Mouse (Mus musculus) embryonic facial prominence, embryonic 12.5 days (tissue): ENCODE results near the gene Slc38a6. TPM values are rescaled to one million over a fixed set of nuclear protein-coding genes. Genes with fewer than 3 reads are reported as not detected.

Experiments
- ATAC-seq: fragments of 200-750 bp; cut with Nextera tagmentation; 2 replicates; pipeline ENCODE4 v1.8.0; 2017; ENCODE audit not compliant: insufficient number of reproducible peaks, insufficient read depth, low FRiP score, low TSS enrichment
- H3K27ac ChIP-seq: fragments of 300-500 bp; sonication (generic); 2 replicates; pipeline ENCODE4 v1.5.1; 2016; ENCODE audit warnings: mild to moderate bottlenecking
- H3K27me3 ChIP-seq: fragments of 300-500 bp; sonication (generic); 2 replicates; pipeline ENCODE4 v1.6.1; 2016; ENCODE audit warnings: mild to moderate bottlenecking, moderate library complexity
- H3K36me3 ChIP-seq: fragments of 300-500 bp; sonication (generic); 2 replicates; pipeline ENCODE4 v1.6.1; 2016; ENCODE audit warnings: mild to moderate bottlenecking
- H3K4me1 ChIP-seq: fragments of 300-500 bp; sonication (generic); 2 replicates; pipeline ENCODE4 v1.6.1; 2016
- H3K4me2 ChIP-seq: fragments of 300-500 bp; sonication (generic); replicated peaks from 2 replicates; pipeline ENCODE4 v1.6.1; 2016; ENCODE audit warnings: mild to moderate bottlenecking, moderate library complexity
- H3K4me3 ChIP-seq: fragments of 300-500 bp; sonication (generic); 2 replicates; pipeline ENCODE4 v1.5.1; 2016; ENCODE audit warnings: mild to moderate bottlenecking
- H3K9ac ChIP-seq: fragments of 300-500 bp; sonication (generic); 2 replicates; pipeline ENCODE4 v1.6.1; 2016; ENCODE audit warnings: mild to moderate bottlenecking, moderate library complexity
- H3K9me3 ChIP-seq: fragments of 300-500 bp; sonication (generic); 2 replicates; pipeline ENCODE4 v1.6.1; 2016; ENCODE audit warnings: mild to moderate bottlenecking, moderate library complexity
- WGBS: fragments of 180-500 bp; shearing (Covaris S2); methylation state at CpG from one replicate; pipeline ENCODE4 v1.1.7; 2016; 5-methylcytosine and 5-hydroxymethylcytosine counted together
- polyA plus RNA-seq: library from polyadenylated mRNA; unstranded; fragments of >200 nt; fragmentation: Nextera tagmentation; extraction: Ambion mirVana; gene quantifications from 2 replicates; pipeline ENCODE4 v1.2.1, GENCODE M21; 2016

Slc38a6 gene
- polyA plus RNA-seq, 1 experiment from 2014 or later = 17.2 TPM

DNA sequence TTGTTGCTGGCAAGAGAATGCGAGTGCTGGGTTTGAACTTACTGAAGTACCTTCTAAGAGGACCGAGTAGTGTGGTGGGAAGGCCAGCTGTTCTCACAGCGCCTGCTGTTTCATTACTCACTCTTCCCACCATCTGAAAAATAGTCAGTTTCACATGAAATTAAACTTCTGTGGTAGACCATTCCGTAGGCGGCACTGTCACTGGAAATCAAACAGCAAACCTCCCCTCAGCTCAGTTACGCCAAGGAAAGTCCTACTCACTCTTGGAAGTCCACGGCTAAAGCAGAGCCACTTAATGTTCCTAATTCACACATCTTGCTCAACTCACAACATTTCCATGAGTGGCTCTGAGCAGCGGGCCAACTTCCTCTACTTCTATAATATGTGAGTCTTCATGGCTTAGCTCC, 37.6 kb downstream of the Slc38a6 start:
- H3K4me2 ChIP-seq = no peak overlapping the region
- no peak overlapping the region for H3K4me3 ChIP-seq
- no peaks in the 10 kb centered on the region for H3K36me3 ChIP-seq
- no peak overlapping the region for H3K27ac ChIP-seq
- ATAC-seq = no peak
- WGBS = 89% methylated on average over 8 of the region's 8 CpGs
- H3K27me3 ChIP-seq = no peaks in the 10 kb centered on the region
- H3K9me3 ChIP-seq = no peaks in the 10 kb centered on the region
- H3K9ac ChIP-seq = no peak overlapping the region
- peaks cover 28% of the 10 kb centered on the region for H3K4me1 ChIP-seq

DNA sequence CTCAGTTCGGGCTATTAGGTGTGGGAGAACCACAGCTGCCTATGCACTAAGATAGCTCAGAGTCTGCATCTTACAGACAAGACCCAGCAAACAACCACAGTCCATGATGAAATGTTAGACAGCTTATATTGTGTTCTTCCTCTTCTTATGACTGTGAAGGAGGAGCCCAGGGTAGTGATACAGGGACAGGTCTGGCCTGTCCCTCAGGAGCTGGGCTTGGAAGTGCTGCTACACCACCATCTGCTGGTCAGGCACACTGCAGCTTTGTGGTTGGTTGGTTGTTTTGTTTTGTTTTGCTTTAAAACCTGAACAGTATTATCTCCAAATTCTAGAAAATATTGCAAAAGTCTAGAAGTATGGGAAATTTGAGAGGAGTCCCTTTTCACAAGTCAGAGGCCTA, 38.2 kb downstream of the Slc38a6 start:
- Histone ChIP-seq H3K27me3 (no peaks in the 10 kb centered on the region), H3K4me2 (no peak overlapping the region), H3K9me3 (no peaks in the 10 kb centered on the region), H3K36me3 (no peaks in the 10 kb centered on the region), H3K4me1 (peaks cover 28% of the 10 kb centered on the region), H3K4me3 (no peak overlapping the region), H3K9ac (no peak overlapping the region), H3K27ac (no peak overlapping the region)
- 93% methylated on average over 1 of the region's 1 CpGs for WGBS
- ATAC-seq = no peak

DNA sequence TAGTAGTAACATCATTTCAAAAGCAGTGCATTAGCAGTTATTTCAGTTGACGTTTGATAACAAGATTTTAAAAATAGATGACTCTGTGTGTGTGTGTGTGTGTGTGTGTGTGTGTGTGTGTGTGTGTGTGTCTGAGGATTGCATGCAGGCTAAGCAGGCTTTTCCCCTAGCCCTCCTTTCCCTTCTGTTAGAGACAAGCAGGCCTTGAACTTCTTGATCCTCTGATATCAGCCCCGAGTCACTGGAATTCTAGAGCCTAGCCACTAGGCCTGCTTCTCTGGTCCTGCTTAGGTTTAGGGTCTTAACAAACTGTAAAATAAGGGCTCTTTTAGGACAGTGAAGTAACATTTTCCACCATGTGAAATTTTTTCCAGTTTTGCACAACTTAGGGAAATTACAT, 38.6 kb downstream of the Slc38a6 start:
- ATAC-seq = no peak
- no peaks in the 10 kb centered on the region for H3K9me3 ChIP-seq
- H3K27me3 ChIP-seq = no peaks in the 10 kb centered on the region; the same call in 1 of the 2 replicates
- no peak overlapping the region for H3K9ac ChIP-seq
- no peak overlapping the region for H3K4me3 ChIP-seq
- no peak overlapping the region for H3K4me2 ChIP-seq
- 46% methylated on average over 2 of the region's 2 CpGs for WGBS
- peaks cover 28% of the 10 kb centered on the region for H3K4me1 ChIP-seq
- H3K36me3 ChIP-seq = no peaks in the 10 kb centered on the region
- H3K27ac ChIP-seq = no peak overlapping the region

DNA sequence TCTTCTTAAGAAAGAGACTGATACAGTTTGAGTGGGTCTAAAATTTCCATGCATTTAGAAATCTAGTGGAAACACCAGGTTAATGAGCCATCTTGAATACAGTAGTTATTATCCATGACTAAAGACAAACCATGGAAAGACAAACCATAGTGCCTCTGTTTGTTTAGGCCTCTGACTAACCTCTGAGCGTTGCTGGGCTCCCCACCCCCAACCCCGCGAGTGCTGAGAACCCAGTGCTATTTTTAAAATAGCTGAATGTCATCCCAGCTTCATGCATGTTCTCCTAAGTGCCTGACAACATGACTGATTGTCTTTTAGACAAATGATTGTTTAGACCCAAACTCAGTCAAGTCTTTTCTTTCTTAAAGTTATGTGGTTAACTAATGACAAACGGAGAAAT, 39.0 kb downstream of the Slc38a6 start:
- Histone ChIP-seq H3K36me3 (no peaks in the 10 kb centered on the region), H3K9me3 (no peaks in the 10 kb centered on the region), H3K9ac (no peak overlapping the region), H3K4me3 (no peak overlapping the region), H3K4me1 (peaks cover 28% of the 10 kb centered on the region), H3K27me3 (no peaks in the 10 kb centered on the region; the same call in 1 of the 2 replicates), H3K4me2 (no peak overlapping the region), H3K27ac (no peak overlapping the region)
- ATAC-seq = no peak
- WGBS = 32% methylated on average over 4 of the region's 4 CpGs

DNA sequence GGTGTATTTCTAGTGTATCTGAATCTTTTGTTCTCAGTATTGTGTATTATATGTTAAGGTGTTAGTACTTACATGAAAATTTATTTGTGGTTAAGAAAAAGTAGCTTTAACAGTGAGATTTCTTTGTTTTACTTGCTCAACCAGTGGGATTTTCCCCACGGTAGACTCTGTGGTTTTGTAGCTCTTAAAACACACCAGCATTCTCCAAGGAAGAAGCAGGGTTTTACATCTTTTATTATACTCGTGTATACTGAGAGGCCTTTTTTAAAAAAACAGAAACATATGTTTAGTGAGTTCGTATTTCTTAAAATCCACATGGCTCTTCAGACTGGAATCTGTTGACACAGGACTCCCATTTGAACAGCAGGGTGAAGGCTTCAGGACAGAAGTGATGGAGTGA, 40.8 kb downstream of the Slc38a6 start:
- no peak overlapping the region for H3K4me3 ChIP-seq
- H3K27me3 ChIP-seq = no peaks in the 10 kb centered on the region; the same call in 1 of the 2 replicates
- 20% methylated on average over 3 of the region's 3 CpGs for WGBS
- H3K36me3 ChIP-seq = no peaks in the 10 kb centered on the region
- no peak overlapping the region for H3K4me2 ChIP-seq
- no peaks in the 10 kb centered on the region for H3K9me3 ChIP-seq
- H3K4me1 ChIP-seq = peaks cover 37% of the 10 kb centered on the region
- no peak overlapping the region for H3K27ac ChIP-seq
- ATAC-seq = no peak
- H3K9ac ChIP-seq = no peak overlapping the region

DNA sequence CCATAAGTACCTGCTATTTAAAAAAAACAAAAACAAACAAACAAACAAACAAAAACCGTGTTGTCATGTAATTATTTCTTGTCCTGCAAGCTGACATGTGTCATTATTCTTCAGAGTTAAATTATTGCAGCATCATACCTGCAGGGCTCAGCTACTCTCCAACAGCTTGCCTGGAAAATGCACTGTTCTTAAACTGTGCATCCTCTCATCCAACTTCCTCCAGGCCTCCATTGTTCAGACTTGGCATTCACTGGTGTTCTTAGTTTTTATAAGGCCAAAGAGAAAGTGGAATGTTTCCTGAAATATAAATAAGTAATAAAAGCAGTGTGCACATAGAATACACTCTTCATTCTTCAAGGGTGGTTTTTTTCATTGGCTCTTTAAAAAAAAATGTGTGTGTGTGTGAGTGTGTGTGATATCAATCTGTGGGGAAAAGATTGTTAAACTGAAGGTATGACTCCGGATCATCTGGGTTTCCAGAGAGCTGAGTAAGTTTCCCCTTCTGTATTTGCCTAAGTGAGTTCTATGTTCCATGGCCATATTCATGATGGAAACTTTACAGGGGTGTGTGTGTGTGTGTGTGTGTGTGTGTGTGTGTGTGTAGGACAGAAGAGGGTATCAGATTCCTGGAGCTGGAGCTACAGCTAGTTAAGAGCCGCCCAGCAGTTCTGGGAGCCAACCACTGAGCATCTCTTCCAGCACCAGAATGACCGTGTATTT, 42.0 kb downstream of the Slc38a6 start:
- Histone ChIP-seq H3K4me3 (no peak overlapping the region), H3K4me2 (no peak overlapping the region), H3K9me3 (no peaks in the 10 kb centered on the region), H3K36me3 (no peaks in the 10 kb centered on the region), H3K4me1 (peaks cover 40% of the 10 kb centered on the region), H3K9ac (no peak overlapping the region), H3K27ac (no peak overlapping the region), H3K27me3 (no peaks in the 10 kb centered on the region; the same call in 1 of the 2 replicates)
- no peak for ATAC-seq
- WGBS = 74% methylated on average over 4 of the region's 4 CpGs

DNA sequence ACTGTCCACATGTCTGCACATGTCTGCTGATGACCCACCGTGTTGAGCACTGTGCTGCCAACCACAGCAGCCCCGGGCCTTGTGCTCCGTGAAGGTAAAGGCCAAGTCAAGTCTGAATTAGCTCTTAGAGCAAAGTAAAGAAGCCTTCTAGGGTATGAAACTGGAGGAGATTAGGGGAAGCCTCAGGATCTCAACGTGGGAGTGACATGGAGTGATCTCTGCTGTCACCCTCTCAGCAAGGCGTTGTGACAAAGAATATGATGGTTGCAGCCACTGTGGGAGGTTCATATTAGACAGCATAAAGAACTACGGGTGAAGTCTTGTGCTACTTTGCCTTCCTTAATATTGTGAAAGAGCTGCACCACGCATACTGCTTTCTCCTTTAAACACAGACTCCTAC, 43.7 kb downstream of the Slc38a6 start:
- no peak overlapping the region for H3K4me2 ChIP-seq
- H3K4me3 ChIP-seq = no peak overlapping the region
- H3K4me1 ChIP-seq = peaks cover 42% of the 10 kb centered on the region
- no peaks in the 10 kb centered on the region; the same call in 1 of the 2 replicates for H3K27me3 ChIP-seq
- H3K36me3 ChIP-seq = no peaks in the 10 kb centered on the region
- no peak overlapping the region for H3K9ac ChIP-seq
- H3K9me3 ChIP-seq = no peaks in the 10 kb centered on the region
- H3K27ac ChIP-seq = 0 out of 2 replicates have a peak overlapping the region, but pooled peaks have one; percentile 5
- 66% methylated on average over 7 of the region's 7 CpGs for WGBS
- ATAC-seq = no peak

DNA sequence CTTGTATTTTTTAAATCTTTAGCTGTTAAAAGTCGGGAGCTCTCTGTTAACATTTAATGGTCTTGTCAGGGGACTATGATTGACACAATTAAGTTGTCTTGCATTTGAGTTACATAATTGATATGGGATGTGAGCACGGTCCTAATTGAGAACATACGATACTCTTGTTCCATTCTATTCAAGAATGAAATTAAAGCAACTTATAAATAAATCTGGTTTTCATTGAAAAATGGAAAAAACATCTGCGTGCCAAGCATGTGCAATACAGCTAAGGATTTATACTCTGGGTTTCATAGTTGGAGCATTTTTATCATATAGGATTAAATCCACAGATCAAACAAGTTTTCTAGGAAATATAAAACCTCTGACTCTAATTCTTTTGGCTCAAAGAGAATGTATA, 46.1 kb downstream of the Slc38a6 start:
- Histone ChIP-seq H3K36me3 (no peaks in the 10 kb centered on the region), H3K27ac (no peak overlapping the region), H3K4me3 (no peak overlapping the region), H3K9ac (no peak overlapping the region), H3K4me1 (peaks cover 29% of the 10 kb centered on the region), H3K9me3 (no peaks in the 10 kb centered on the region), H3K4me2 (no peak overlapping the region), H3K27me3 (no peaks in the 10 kb centered on the region; the same call in 1 of the 2 replicates)
- 0 out of 2 replicates have a peak, but pooled peaks have one; percentile 47 for ATAC-seq
- WGBS = 17% methylated on average over 4 of the region's 4 CpGs

DNA sequence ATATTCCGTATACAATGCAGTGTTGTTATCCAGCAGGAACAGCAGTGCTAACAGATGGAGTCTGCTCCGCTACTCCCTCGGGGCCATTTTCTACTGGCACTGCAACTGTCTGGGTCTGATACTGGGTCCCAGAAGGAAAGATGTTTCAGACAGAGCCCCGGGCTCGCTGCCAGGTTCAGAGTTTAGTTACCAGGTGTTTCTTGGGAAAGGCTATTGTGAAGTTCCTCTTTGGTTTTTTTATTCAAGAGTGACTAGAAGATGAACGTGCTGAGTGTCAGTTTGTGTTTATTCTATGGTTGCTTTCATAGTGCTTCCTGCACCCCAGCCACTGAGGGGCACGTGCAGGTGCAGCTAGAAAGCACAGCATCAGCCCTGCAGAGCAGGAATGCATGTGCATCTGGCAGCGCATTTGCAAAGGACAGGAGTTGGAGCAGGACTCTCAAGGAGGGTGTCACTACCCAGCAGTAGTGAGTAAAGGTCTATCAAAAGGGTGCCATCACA, 47.5 kb downstream of the Slc38a6 start:
- 35% methylated on average over 8 of the region's 8 CpGs for WGBS
- H3K4me1 ChIP-seq = peaks cover 31% of the 10 kb centered on the region

DNA sequence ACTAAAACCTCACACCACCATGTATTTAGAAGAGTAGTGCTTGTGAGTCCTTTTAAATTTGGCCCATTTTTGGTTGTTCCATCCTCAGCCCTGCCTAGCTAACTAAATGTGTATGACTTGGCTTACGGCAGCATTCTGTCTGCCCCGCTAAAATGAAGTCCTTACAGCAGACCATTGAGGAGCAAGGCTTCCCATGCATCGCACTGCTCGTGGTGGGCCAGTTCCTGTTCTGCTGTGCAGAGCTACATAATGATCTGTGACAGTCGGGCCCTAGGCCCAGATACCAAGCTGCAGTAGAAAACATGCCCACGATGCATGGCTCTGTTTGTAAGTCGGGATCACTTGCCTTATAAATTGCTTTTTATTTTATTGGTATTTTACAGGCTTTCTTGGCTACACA, 50.5 kb downstream of the Slc38a6 start:
- H3K4me3 ChIP-seq = no peak overlapping the region
- H3K27me3 ChIP-seq = no peaks in the 10 kb centered on the region
- H3K36me3 ChIP-seq = no peaks in the 10 kb centered on the region
- no peak for ATAC-seq
- no peak overlapping the region for H3K4me2 ChIP-seq
- peaks cover 46% of the 10 kb centered on the region for H3K4me1 ChIP-seq
- 62% methylated on average over 7 of the region's 7 CpGs for WGBS
- no peak overlapping the region for H3K9ac ChIP-seq
- no peaks in the 10 kb centered on the region for H3K9me3 ChIP-seq
- no peak overlapping the region for H3K27ac ChIP-seq

More for the DNA sequence above, 47.5 kb downstream of the Slc38a6 start:
- H3K4me2 ChIP-seq = no peak overlapping the region
- H3K27ac ChIP-seq = peak overlapping the region; percentile 42; the same call in 1 of the 2 replicates
- H3K27me3 ChIP-seq = no peaks in the 10 kb centered on the region; the same call in 1 of the 2 replicates
- H3K9ac ChIP-seq = no peak overlapping the region
- H3K4me3 ChIP-seq = no peak overlapping the region
- H3K36me3 ChIP-seq = no peaks in the 10 kb centered on the region
- H3K9me3 ChIP-seq = no peaks in the 10 kb centered on the region
- no peak for ATAC-seq

DNA sequence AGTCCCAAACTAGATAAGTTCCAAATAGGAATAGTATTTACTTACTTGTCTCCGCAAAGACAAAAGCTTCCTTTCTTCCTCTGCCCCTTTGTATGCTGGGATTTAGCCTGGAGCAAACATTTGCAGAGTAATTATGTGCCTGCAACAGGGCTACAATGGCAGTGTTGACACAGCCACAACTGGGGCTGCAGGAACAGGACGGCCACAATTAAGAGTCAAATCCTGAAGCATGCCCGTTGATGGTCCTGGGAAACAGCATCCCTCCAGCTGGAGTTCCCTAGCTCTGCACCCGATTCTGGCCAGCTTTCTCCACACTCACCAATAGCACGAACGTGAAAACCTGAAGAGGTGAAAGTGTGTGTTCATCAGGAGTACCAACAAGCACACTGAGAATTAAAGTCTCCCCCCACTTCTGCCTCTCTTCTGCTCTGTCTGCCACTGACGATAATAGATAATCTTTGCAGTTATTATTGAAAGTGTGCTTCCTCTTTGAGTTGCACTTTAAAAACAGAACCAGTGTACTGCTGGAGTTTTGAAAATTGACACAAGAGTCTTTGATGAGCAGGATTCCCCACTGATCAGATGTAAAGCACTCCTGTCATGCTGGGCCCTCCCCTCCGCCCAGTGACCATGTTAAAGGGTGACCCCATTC, 54.2 kb downstream of the Slc38a6 start:
- no peaks in the 10 kb centered on the region for H3K9me3 ChIP-seq
- peaks cover 43% of the 10 kb centered on the region for H3K4me1 ChIP-seq
- no peak overlapping the region for H3K4me3 ChIP-seq
- WGBS = 19% methylated on average over 8 of the region's 8 CpGs
- peak overlapping the region; percentile 54; the same call in 1 of the 2 replicates for H3K27ac ChIP-seq
- no peak overlapping the region for H3K4me2 ChIP-seq
- no peak for ATAC-seq
- 0 out of 2 replicates have a peak overlapping the region, but pooled peaks have one; percentile 7 for H3K9ac ChIP-seq
- H3K36me3 ChIP-seq = peaks cover 4% of the 10 kb centered on the region
- H3K27me3 ChIP-seq = no peaks in the 10 kb centered on the region
